Mouse (Mus musculus): ENCODE measurements around the gene Sec14l5. TPM values are rescaled to one million over a fixed set of nuclear protein-coding genes. Genes with fewer than 3 reads are reported as not detected.

Gene Sec14l5
- total RNA-seq, 2 experiments from 2014 or later, result 5.3 to 6.7 TPM

DNA sequence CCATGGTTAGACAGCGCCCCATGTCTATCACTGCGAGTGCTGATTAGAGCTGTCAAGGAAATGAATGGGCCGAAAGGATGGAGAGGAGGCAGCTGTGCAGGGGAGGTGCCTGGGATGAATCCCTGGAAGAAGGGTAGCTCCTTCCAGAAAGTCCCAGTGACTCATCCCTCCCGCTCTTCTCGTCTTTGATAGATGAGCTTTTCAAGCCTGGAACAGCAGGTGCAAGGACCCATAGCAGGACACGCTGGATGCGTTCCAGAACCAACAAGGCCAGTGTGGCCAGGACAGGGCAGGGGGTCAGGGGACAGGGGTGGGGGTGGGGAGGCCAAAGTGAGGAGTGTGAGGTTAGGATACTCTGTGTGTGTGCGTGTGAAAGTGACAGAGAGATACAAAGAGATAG lies 12.3 kb downstream of the Sec14l5 start:
- peak in 1 of 2 experiments; percentile 30 for DNase-seq (ENCODE audit: low spot score in 2 of 2)

DNA sequence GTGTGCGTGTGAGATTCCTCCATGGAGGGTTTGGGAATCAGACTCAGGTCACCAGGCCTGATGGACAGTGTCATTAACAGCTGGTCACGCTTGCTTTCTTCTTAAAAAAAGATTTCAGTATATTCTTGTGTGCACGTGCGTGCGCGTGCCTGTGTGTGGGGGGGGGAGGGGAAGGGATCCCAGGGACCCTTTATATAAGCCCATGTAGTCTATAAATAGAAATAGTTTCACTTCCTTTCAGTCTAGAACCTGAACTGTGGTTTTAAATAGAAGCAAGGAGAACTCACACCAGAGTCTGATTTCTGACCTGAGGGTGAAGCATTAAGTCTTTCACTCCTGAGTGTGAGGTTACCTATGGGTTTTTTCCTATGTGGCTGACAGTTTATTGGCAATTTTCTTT lies 17.4 kb downstream of the Sec14l5 start:
- TF ChIP-seq CTCF (conservative IDR thresholded peaks at IDR 0.05), result no peak
- H3K4me3 ChIP-seq, result no peak overlapping the region
- no peak overlapping the region for H3K27ac ChIP-seq
- no peak for DNase-seq (ENCODE audit: low spot score in 2 of 2)

More for the DNA sequence above, 12.3 kb downstream of the Sec14l5 start:
- Histone ChIP-seq H3K27ac (no peak overlapping the region), H3K4me3 (no peak overlapping the region)
- TF ChIP-seq CTCF (conservative IDR thresholded peaks at IDR 0.05), result no peak

DNA sequence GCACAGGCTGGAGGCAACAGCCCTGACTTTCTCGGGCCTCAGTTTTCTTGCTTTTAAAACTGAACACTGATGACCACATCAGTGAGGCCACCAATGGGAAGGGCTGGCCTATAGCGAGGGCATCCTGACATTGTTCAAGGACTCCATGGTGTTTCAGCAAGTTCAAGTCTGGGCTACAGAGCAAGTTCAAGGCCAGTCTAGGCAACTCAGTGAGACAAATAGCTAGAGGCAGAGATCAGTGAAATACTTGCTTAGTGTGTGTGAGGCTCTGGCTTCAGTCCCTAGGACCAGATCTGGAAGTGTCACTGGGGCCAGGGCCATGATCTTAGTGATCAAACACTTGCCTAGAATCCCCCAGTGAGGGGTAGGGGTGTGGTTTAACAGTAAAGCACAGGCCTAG lies 21.1 kb downstream of the Sec14l5 start:
- no peak overlapping the region for H3K27ac ChIP-seq
- TF ChIP-seq CTCF (conservative IDR thresholded peaks at IDR 0.05), result no peak
- no peak overlapping the region for H3K4me3 ChIP-seq
- no peak for DNase-seq (ENCODE audit: low spot score in 2 of 2)

DNA sequence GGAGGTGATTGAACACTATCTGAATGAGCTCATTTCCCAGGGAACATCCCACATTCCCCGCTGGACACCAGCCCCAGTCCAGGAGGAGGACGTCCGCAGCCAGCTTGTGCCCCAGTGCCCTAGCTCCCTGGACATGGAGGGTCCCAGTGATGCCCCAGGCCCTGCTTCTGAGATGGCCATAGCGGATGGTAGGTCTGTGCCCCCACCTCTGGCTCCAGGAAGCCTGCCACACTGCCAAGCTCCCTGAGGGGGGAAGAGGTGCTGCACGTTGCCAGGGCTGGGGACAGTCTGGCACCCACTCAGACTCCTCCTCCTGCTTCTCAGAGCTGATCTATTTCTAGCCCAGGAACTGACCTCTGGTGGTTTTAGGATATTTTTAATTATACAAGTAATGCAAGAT lies 21.9 kb downstream of the Sec14l5 start:
- Histone ChIP-seq H3K27ac (no peak overlapping the region), H3K4me3 (no peak overlapping the region)
- DNase-seq (ENCODE audit: low spot score in 2 of 2), result no peak
- no peak for TF ChIP-seq CTCF (conservative IDR thresholded peaks at IDR 0.05)

DNA sequence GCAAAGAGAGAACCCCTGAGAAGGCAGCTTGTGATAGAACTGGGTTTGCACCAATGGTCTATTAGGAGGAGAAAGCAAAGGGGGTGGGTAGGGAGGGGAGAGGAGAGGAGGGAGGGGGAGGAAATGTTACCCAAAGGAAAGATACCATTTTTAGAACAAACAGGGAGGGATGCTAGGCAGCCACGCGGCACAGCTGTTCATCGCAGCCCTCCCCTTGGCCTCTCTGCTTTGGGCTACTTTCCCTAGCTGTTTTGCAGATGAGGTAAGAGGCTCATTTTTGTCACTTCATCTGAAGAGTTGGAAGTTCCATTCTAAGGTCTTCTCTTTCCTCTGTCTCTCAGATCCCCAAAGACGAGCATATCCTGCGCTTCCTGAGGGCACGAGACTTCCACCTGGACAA lies 25.7 kb downstream of the Sec14l5 start:
- H3K4me3 ChIP-seq, result no peak overlapping the region
- no peak for DNase-seq (ENCODE audit: low spot score in 2 of 2)
- no peak for TF ChIP-seq CTCF (conservative IDR thresholded peaks at IDR 0.05)
- H3K27ac ChIP-seq, result no peak overlapping the region

DNA sequence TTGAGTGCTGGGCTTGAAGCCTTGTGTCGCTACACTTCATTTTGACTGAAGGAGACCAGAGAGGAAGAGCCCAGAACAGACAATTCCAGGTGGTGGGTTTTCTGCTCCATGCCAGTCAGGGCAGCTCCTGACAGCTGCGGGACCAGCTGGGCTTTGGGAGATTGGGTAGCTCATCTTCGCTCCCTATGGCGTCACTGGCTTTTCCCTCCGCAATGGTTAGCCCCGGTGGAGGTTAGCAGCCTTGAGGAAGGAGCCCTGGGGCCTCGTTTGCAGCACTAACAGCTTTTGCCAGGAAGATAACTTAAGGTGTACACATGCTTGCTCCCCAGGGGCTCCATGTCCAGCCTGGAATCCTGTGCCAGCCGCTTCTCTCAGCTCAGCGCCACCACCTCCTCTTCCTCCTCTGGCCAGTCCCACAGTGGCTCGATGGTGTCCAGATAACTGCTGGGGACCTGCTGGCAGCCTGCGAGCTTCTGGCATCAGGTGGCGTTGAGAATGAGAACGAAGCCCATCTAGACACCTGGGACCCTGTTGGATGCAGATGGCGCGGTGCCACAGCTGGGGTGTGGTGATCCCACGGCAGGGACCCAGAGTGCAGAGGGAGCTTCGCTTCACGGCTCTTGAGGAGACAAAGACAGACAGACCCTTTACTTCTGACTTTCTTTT lies 36.5 kb downstream of the Sec14l5 start:
- H3K4me3 ChIP-seq, result no peak overlapping the region
- DNase-seq (ENCODE audit: low spot score in 2 of 2), result no peak
- H3K27ac ChIP-seq, result no peak overlapping the region
- no peak for TF ChIP-seq CTCF (conservative IDR thresholded peaks at IDR 0.05)

DNA sequence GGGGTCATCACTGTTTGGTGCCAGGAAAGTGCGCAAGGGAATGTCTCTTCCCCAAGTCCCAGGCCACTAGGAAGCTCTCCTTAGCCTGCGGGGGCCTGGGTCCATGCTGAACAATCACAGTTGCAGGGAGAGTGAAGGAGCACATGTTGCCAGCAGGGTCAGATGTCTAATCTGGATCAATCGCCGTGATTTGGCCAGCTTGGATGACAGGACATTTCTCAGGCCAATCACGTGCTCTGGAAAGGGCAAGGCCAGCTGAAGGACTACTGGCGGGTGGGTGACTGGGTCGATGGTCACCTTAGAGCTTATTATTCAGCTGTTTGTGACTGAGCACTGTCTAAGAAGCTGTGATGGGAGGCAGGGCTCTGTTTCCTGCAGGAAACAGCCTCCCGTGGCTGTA lies 37.2 kb downstream of the Sec14l5 start:
- no peak for TF ChIP-seq CTCF (conservative IDR thresholded peaks at IDR 0.05)
- no peak overlapping the region for H3K4me3 ChIP-seq

DNA sequence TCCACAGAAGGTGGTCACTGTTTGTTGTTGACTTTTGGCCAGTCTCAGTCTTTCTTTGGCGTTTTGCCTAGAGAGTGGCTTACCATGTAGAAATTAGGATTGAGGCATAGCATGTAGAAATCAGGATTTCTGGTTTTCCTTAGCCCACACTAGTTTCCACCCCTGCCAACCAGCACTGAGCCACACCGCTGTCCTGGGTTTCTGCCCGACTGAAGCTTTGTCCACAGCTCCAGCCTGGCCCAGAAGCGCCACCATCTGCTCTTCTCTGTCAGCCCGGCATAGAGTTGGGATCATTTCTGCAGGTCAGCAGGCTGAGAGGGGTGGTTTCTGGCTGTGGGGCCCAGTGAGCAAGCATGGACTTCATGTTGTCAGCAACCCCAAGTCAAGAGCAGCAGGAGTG lies 38.0 kb downstream of the Sec14l5 start:
- Histone ChIP-seq H3K27ac (no peak overlapping the region), H3K4me3 (no peak overlapping the region)
- TF ChIP-seq CTCF (conservative IDR thresholded peaks at IDR 0.05), result no peak
- DNase-seq (ENCODE audit: low spot score in 2 of 2), result no peak

More for the DNA sequence above, 37.2 kb downstream of the Sec14l5 start:
- no peak for DNase-seq (ENCODE audit: low spot score in 2 of 2)
- H3K27ac ChIP-seq, result no peak overlapping the region

DNA sequence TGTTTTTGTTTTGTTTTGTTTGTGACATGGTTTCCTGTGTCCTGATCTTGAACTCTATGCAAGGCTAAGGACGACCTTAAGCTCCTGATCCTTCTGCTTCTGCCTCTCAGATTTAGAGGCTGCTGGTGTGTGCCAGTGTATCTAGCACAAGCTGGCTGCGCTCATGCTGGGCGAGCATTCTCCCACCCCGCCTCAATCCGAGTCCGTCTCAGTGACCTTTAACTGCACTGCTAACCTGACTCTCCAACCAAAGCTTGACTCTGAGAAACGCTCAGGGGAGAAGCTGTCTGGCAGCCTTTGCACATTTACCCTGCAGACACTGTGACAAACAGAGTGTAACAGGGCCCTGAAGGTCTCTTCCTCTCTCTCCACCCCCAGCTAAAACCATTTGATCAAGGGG lies 38.8 kb downstream of the Sec14l5 start:
- TF ChIP-seq CTCF (conservative IDR thresholded peaks at IDR 0.05), result no peak
- Histone ChIP-seq H3K4me3 (no peak overlapping the region), H3K27ac (no peak overlapping the region)
- no peak for DNase-seq (ENCODE audit: low spot score in 2 of 2)

DNA sequence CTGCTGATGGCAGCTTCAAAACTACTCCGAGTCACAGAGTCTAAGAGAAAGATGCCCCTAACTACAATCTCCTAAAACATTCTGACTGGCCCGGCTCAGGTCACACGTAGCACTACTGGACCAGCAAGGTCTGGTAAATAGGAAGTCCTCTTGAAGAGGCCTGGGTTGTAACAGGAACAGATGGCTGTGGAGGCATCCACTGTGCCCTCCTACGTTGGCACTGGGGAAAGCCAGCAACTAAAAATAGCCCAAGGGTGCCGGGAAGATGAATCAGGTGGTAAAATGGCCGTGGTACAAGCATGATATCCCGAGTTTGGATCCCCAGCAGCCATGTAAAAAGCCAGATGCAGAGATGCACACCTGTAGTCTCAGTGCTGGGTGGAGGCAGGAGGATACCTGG lies 39.3 kb downstream of the Sec14l5 start:
- Histone ChIP-seq H3K27ac (peak overlapping the region; percentile 10; the same call in 1 of the 2 replicates), H3K4me3 (no peak overlapping the region)
- DNase-seq (ENCODE audit: low spot score in 2 of 2), result peak; percentile 34 to 36
- TF ChIP-seq CTCF (conservative IDR thresholded peaks at IDR 0.05), result no peak

DNA sequence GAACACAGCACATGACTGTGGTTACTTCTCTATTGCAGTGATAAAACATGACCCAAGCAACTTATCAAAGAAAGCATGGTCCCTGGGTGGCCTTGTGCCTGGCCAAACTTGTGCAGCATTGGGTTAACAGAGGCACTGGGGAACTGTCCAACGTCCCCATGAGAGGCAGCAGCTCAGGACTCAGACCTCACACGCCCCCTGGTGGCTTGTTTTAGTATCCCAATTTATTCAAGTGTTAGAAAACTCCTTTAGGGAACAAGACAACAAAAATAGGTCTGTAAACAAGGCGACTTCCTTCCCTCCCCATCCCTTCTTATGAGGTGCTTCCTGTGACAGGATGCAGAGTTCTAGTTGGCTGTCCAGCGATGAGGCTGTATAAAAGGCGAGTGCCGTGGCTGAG lies 48.2 kb downstream of the Sec14l5 start:
- H3K27ac ChIP-seq, result no peak overlapping the region
- H3K4me3 ChIP-seq, result no peak overlapping the region
- DNase-seq (ENCODE audit: low spot score in 2 of 2), result peak; percentile 46 to 70
- TF ChIP-seq CTCF (conservative IDR thresholded peaks at IDR 0.05), result peak; percentile 85

DNA sequence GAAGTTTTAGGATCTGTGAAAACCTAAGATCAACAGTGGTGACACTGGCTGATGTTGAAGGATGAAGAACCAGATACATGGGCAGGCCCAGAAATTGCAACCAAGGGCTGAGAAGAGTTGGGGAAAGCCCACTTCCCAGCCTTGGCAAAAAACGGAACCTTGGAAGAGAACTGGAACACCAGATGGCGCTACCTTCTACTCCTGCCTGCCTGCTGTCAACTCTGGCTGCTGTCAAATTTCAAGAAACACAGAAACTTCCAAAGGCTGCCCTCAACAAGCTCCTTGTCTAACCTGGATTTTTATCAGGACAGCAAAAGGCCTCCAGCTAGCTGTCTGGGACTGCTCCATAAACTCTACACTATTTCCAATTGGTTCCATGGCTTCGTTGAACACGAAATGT lies 55.8 kb downstream of the Sec14l5 start:
- TF ChIP-seq CTCF (conservative IDR thresholded peaks at IDR 0.05), result peak; percentile 83
- DNase-seq (ENCODE audit: low spot score in 2 of 2), result peak; percentile 35 to 49
- Histone ChIP-seq H3K27ac (no peak overlapping the region), H3K4me3 (peak overlapping the region; percentile 72)

DNA sequence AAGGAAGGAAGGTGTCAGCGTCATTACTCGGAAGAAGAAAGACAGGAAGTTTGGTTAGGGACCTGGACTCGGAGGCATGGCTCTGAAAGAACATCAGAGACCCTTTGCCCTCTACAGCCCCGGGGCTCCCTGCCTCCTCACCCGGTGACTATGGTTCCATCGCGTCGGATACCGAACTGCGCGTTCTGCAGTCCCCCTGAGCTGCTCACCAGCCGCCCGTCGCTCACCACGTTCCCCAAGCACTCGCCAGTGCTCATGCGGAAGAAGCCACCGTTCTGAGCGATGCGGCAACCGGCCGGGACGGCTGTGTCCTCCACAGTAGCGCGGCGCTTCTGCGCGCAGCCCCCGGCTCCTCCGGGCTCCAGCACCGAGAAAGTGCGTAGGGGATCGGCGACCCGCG lies 56.3 kb downstream of the Sec14l5 start:
- H3K4me3 ChIP-seq, result peak overlapping the region; percentile 72
- TF ChIP-seq CTCF (conservative IDR thresholded peaks at IDR 0.05), result no peak
- DNase-seq (ENCODE audit: low spot score in 2 of 2), result no peak
- H3K27ac ChIP-seq, result peak overlapping the region; percentile 84

DNA sequence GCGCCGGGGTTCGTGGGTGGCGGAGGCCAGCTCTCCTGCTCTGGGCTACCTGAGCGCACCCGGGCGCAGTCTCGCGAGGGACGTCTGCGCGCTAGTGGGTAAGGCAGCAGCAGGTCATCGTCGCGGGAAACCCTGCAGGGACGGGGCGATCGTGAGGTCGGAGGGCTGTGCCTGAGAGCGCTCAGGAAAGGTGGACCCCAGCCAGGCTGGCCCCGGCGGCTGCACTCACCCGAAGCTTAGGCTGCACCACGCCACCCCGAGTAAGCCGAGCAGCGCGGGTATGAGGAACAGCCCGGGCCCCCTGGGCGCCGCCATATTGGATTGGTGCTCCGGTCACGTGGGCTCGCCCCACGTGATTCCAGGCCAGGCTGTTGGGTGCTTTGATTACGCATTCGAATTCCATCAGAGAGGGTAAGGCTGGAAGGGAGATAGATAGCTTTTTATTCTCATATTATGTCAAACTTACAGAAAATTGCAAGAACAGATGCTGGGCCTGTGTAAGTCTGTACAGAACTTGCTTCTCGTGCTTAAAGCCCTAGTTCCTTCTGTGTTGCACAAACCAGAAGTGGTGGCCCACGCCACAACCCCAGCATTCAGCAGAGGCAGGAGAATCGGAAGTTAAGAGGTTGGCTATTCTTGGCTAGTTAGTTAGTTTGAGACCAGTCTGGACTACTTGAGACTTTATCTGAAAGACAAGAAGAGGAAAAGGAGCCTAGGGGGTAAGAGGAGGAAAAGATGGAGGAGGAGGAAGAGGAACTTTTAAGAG lies 56.9 kb downstream of the Sec14l5 start, which contains the start of gene Nagpa:
Nagpa (minus strand) TSS at position 345 of the 766 bp plus-strand sequence.
- Histone ChIP-seq H3K27ac (peak within 1 kb of the TSS; percentile 84), H3K4me3 (peak within 1 kb of the TSS; percentile 72)
- DNase-seq (ENCODE audit: low spot score in 2 of 2), result peak; percentile 75 to 79
- TF ChIP-seq CTCF (conservative IDR thresholded peaks at IDR 0.05), result no peak
